Comparison of ENCODE assay signal across 28 mouse cellular contexts in the genomic region with DNA sequence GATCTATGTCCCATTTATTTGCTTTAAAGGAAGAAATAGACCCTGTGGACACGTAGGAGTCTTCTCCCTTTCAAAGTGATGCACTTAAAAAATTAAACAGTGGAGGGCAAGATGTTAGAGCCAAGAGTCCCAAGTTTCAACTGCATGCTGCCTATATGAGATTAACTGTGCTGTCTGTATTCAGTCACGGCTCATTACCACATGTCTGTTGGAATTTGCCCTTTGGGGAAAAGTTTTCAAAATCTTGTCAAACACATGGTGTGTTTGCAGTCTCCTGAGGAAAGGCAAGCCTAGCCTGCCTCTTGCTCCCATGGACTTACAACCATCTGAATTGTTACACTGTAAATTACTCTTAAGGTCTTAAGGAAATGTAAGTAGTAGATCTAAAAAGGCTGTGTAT.
DNase-seq lines count a peak whose midpoint lies in the region; ATAC-seq lines count a peak whose summit lies in the region.
"Had no signal": no experiment of that assay in that cellular context is flagged by ENCODE, and none has a peak within 500 bp of the region (broad histone marks: within the 10 kb centered on the region; RNA-seq: fewer than 3 reads in every experiment).

No protein-coding gene starts in this region.

- peak; percentile 61 for ATAC-seq in kidney, embryonic 16.5 days (ENCODE audit: low FRiP score, low TSS enrichment)
- ATAC-seq in megakaryocyte progenitor cell, adult 5-6 weeks (replicated peaks; ENCODE audit: poor library complexity): no peak
- ATAC-seq: forebrain, embryonic 13.5 days; intestine, postnatal 0 days; liver, embryonic 12.5 days; liver, postnatal 0 days; lung, postnatal 0 days had no signal

- no peaks in the 10 kb centered on the region for H3K36me3 ChIP-seq in kidney, embryonic 16.5 days (ENCODE audit: insufficient read depth, low read length)
- H3K36me3 ChIP-seq: G1E; heart, embryonic 13.5 days; liver, embryonic 12.5 days; midbrain, embryonic 10.5 days; neural tube, embryonic 15.5 days had no signal

- 14% methylated on average over 2 of the region's 2 CpGs for whole genome bisulfite sequencing in kidney, embryonic 16.5 days

- no peak overlapping the region for H3K9ac ChIP-seq in kidney, embryonic 16.5 days (replicated peaks; ENCODE audit: low read length)
- H3K9ac ChIP-seq: forebrain, embryonic 13.5 days; heart, embryonic 13.5 days; hindbrain, embryonic 14.5 days; liver, embryonic 12.5 days; liver, postnatal 0 days; neural tube, embryonic 15.5 days had no signal

- DNase-seq in embryo, embryonic 10 days (ENCODE audit: low spot score): peak; percentile 37
- DNase-seq in embryo, embryonic 9.5 days (ENCODE audit: extremely low spot score): no peak
- DNase-seq in kidney, postnatal 36 days: no peak
- peak; percentile 55 for DNase-seq in 3T3-L1 (ENCODE audit: low read depth, low spot score)
- peak; percentile 47 for DNase-seq in embryo, embryonic 11 days
- no peak for DNase-seq in yolk sac, embryonic 10.5 days (ENCODE audit: low spot score)
- DNase-seq: adrenal gland, postnatal 25 days; cerebellum, adult 18-20 months; cerebellum, postnatal 14 days; gastrocnemius, postnatal 10 days; heart, postnatal 10 days; layer of hippocampus, postnatal 36 days; left cerebral cortex, postnatal 4 days; liver, postnatal 0 days; retina, postnatal 1 day; right cerebral cortex, postnatal 14 days had no signal

- no peaks in the 10 kb centered on the region for H3K27me3 ChIP-seq in kidney, embryonic 16.5 days (ENCODE audit: insufficient read depth, low read length)
- H3K27me3 ChIP-seq: forebrain, embryonic 13.5 days; heart, embryonic 13.5 days; liver, embryonic 12.5 days; neural tube, embryonic 15.5 days had no signal

- H3K4me3 ChIP-seq in kidney, embryonic 16.5 days (ENCODE audit: low read length): no peak overlapping the region
- H3K4me3 ChIP-seq: forebrain, embryonic 13.5 days; heart, embryonic 13.5 days; liver, embryonic 12.5 days; midbrain, embryonic 10.5 days; neural tube, embryonic 15.5 days had no signal

- no peaks in the 10 kb centered on the region for H3K9me3 ChIP-seq in kidney, embryonic 16.5 days (ENCODE audit: low read length)
- H3K9me3 ChIP-seq: forebrain, embryonic 13.5 days; heart, embryonic 13.5 days; liver, embryonic 12.5 days; midbrain, embryonic 10.5 days; neural tube, embryonic 15.5 days had no signal

- H3K4me2 ChIP-seq in kidney, embryonic 16.5 days (replicated peaks; ENCODE audit: low read depth, low read length): no peak overlapping the region
- H3K4me2 ChIP-seq: forebrain, embryonic 13.5 days; heart, embryonic 13.5 days; hindbrain, embryonic 14.5 days; liver, embryonic 12.5 days; neural tube, embryonic 15.5 days had no signal

- H3K27ac ChIP-seq in kidney, embryonic 16.5 days (ENCODE audit: low read length): no peak overlapping the region
- H3K27ac ChIP-seq: forebrain, embryonic 13.5 days; heart, embryonic 13.5 days; hindbrain, embryonic 14.5 days; liver, embryonic 12.5 days; macrophage; midbrain, embryonic 10.5 days; neural tube, embryonic 15.5 days had no signal

- H3K4me1 ChIP-seq in kidney, embryonic 16.5 days (ENCODE audit: insufficient read depth, low read length): no peaks in the 10 kb centered on the region
- H3K4me1 ChIP-seq: forebrain, embryonic 13.5 days; heart, embryonic 13.5 days; liver, embryonic 12.5 days; midbrain, embryonic 10.5 days; neural tube, embryonic 15.5 days had no signal

Comparison
In these comparisons a context has a peak if more than half of its experiments do, and no peak if none do; other contexts are left out.
1. DNase-seq: peak in embryo, embryonic 10 days (single experiment), 3T3-L1 (single experiment) and embryo, embryonic 11 days (single experiment); none in embryo, embryonic 9.5 days (single experiment), kidney, postnatal 36 days (0 of 2) and yolk sac, embryonic 10.5 days (single experiment).